Mouse (Mus musculus): ENCODE measurements around the gene Msmp. TPM values are rescaled to one million over a fixed set of nuclear protein-coding genes. Genes with fewer than 3 reads are reported as not detected.

Msmp gene
- polyA plus RNA-seq, 1 experiment, result not detected

- Histone ChIP-seq H3K36me3 (ENCODE audit: control insufficient read depth, insufficient read depth) (peaks cover 33% of the 10 kb centered on the region), H3ac (ENCODE audit: control insufficient read depth, insufficient read length, low read depth) (peak overlapping the region; percentile 86), H3K4me3 (ENCODE audit: insufficient read depth, poor library complexity, severe bottlenecking) (peak overlapping the region; percentile 86), H3K79me2 (ENCODE audit: control insufficient read depth, insufficient read depth) (peaks cover 54% of the 10 kb centered on the region), H3K27me3 (ENCODE audit: control insufficient read depth, insufficient read depth, insufficient read length) (no peaks in the 10 kb centered on the region), H3K79me3 (ENCODE audit: low read depth) (peaks cover 35% of the 10 kb centered on the region)
- TF ChIP-seq MYOD1 (IDR thresholded peaks at IDR 0.05; ENCODE audit: control insufficient read depth, insufficient read length, low read depth) (no peak), MAX (IDR thresholded peaks at IDR 0.05) (no peak), MYOG (IDR thresholded peaks at IDR 0.05; ENCODE audit: control insufficient read depth, extremely low read depth, insufficient read length) (no peak), CTCF (IDR thresholded peaks at IDR 0.05; ENCODE audit: control insufficient read depth, insufficient read depth, insufficient read length) (no peak), USF1 (IDR thresholded peaks at IDR 0.05; ENCODE audit: low read depth) (no peak), CEBPB (IDR thresholded peaks at IDR 0.05; ENCODE audit: low read depth) (no peak), FOSL1 (IDR thresholded peaks at IDR 0.05; ENCODE audit: insufficient read depth, low read length, poor library complexity, severe bottlenecking) (no peak)
Observed at GRCm38 (mm10) chr4:43562769-43563600, 21.3 kb downstream of the Msmp start.

GRCm38 (mm10) chr4:43561997-43562768 lies 22.1 kb downstream of the Msmp start, which contains the start of the genes Creb3 and Tln1:
Gene Creb3, plus strand, starts transcription at chr4:43562332.
Gene Tln1, minus strand, starts transcription at chr4:43562691.
- H3K27me3 ChIP-seq (ENCODE audit: control insufficient read depth, insufficient read depth, insufficient read length), result no peaks in the 10 kb centered on the region
- peaks cover 27% of the 10 kb centered on the region for H3K36me3 ChIP-seq (ENCODE audit: control insufficient read depth, insufficient read depth)
- peak within 1 kb of the TSS; percentile 86 for H3ac ChIP-seq (ENCODE audit: control insufficient read depth, insufficient read length, low read depth)
- H3K79me3 ChIP-seq (ENCODE audit: low read depth), result peaks cover 43% of the 10 kb centered on the region
- H3K4me3 ChIP-seq (ENCODE audit: insufficient read depth, poor library complexity, severe bottlenecking), result peak within 1 kb of the TSS; percentile 86
- TF ChIP-seq MAX (IDR thresholded peaks at IDR 0.05) (no peak), MYOG (IDR thresholded peaks at IDR 0.05; ENCODE audit: control insufficient read depth, extremely low read depth, insufficient read length) (no peak), FOSL1 (IDR thresholded peaks at IDR 0.05; ENCODE audit: insufficient read depth, low read length, poor library complexity, severe bottlenecking) (no peak), CEBPB (IDR thresholded peaks at IDR 0.05; ENCODE audit: low read depth) (no peak), USF1 (IDR thresholded peaks at IDR 0.05; ENCODE audit: low read depth) (no peak), CTCF (IDR thresholded peaks at IDR 0.05; ENCODE audit: control insufficient read depth, insufficient read depth, insufficient read length) (no peak), MYOD1 (IDR thresholded peaks at IDR 0.05; ENCODE audit: control insufficient read depth, insufficient read length, low read depth) (no peak)
- peaks cover 62% of the 10 kb centered on the region for H3K79me2 ChIP-seq (ENCODE audit: control insufficient read depth, insufficient read depth)

- H3K79me3 ChIP-seq (ENCODE audit: low read depth), result peaks cover 50% of the 10 kb centered on the region
- peaks cover 27% of the 10 kb centered on the region for H3K36me3 ChIP-seq (ENCODE audit: control insufficient read depth, insufficient read depth)
- no peaks in the 10 kb centered on the region for H3K27me3 ChIP-seq (ENCODE audit: control insufficient read depth, insufficient read depth, insufficient read length)
- H3K4me3 ChIP-seq (ENCODE audit: insufficient read depth, poor library complexity, severe bottlenecking), result peak overlapping the region; percentile 86
- H3ac ChIP-seq (ENCODE audit: control insufficient read depth, insufficient read length, low read depth), result peak overlapping the region; percentile 86
- TF ChIP-seq CEBPB (IDR thresholded peaks at IDR 0.05; ENCODE audit: low read depth), result no peak
- peaks cover 69% of the 10 kb centered on the region for H3K79me2 ChIP-seq (ENCODE audit: control insufficient read depth, insufficient read depth)
Observed at GRCm38 (mm10) chr4:43561436-43561996, 22.8 kb downstream of the Msmp start.

- Histone ChIP-seq H3K4me3 (ENCODE audit: insufficient read depth, poor library complexity, severe bottlenecking) (peak overlapping the region; percentile 86), H3K79me2 (ENCODE audit: control insufficient read depth, insufficient read depth) (peaks cover 74% of the 10 kb centered on the region), H3K79me3 (ENCODE audit: low read depth) (peaks cover 55% of the 10 kb centered on the region), H3K36me3 (ENCODE audit: control insufficient read depth, insufficient read depth) (peaks cover 28% of the 10 kb centered on the region), H3K27me3 (ENCODE audit: control insufficient read depth, insufficient read depth, insufficient read length) (no peaks in the 10 kb centered on the region), H3ac (ENCODE audit: control insufficient read depth, insufficient read length, low read depth) (peak overlapping the region; percentile 77)
- TF ChIP-seq MAX (IDR thresholded peaks at IDR 0.05) (no peak), MYOD1 (IDR thresholded peaks at IDR 0.05; ENCODE audit: control insufficient read depth, insufficient read length, low read depth) (no peak), FOSL1 (IDR thresholded peaks at IDR 0.05; ENCODE audit: insufficient read depth, low read length, poor library complexity, severe bottlenecking) (no peak), MYOG (IDR thresholded peaks at IDR 0.05; ENCODE audit: control insufficient read depth, extremely low read depth, insufficient read length) (no peak), CTCF (IDR thresholded peaks at IDR 0.05; ENCODE audit: control insufficient read depth, insufficient read depth, insufficient read length) (no peak), USF1 (IDR thresholded peaks at IDR 0.05; ENCODE audit: low read depth) (no peak), CEBPB (IDR thresholded peaks at IDR 0.05; ENCODE audit: low read depth) (no peak)
Observed at GRCm38 (mm10) chr4:43560976-43561375, 23.3 kb downstream of the Msmp start.

- H3K27me3 ChIP-seq (ENCODE audit: control insufficient read depth, insufficient read depth, insufficient read length), result no peaks in the 10 kb centered on the region
- peaks cover 58% of the 10 kb centered on the region for H3K79me3 ChIP-seq (ENCODE audit: low read depth)
- TF ChIP-seq MAX (IDR thresholded peaks at IDR 0.05), result peak; percentile 30
- TF ChIP-seq CEBPB (IDR thresholded peaks at IDR 0.05; ENCODE audit: low read depth), result no peak
- TF ChIP-seq FOSL1 (IDR thresholded peaks at IDR 0.05; ENCODE audit: insufficient read depth, low read length, poor library complexity, severe bottlenecking), result no peak
- TF ChIP-seq MYOG (IDR thresholded peaks at IDR 0.05; ENCODE audit: control insufficient read depth, extremely low read depth, insufficient read length), result no peak
- peaks cover 28% of the 10 kb centered on the region for H3K36me3 ChIP-seq (ENCODE audit: control insufficient read depth, insufficient read depth)
- peak overlapping the region; percentile 86 for H3K4me3 ChIP-seq (ENCODE audit: insufficient read depth, poor library complexity, severe bottlenecking)
- H3K79me2 ChIP-seq (ENCODE audit: control insufficient read depth, insufficient read depth), result peaks cover 81% of the 10 kb centered on the region
- peak overlapping the region; percentile 27 for H3ac ChIP-seq (ENCODE audit: control insufficient read depth, insufficient read length, low read depth)
Observed at GRCm38 (mm10) chr4:43560243-43560611, 24.1 kb downstream of the Msmp start.

Measured in C2C12 (cell line).